Mouse (Mus musculus) testis, adult 2 months (tissue): ENCODE measurements at regions not wholly inside any gene's neighbourhood (a gene's known extent, or its start where the extent isn't known, plus 50 kb on each side); places are given as distances from the start of the nearest gene placed in this dataset.

ENCODE experiments used
- H3K27ac ChIP-seq: fragments of 200-500 bp; 2 replicates; pipeline ENCODE4 v1.5.1; 2012; ENCODE audit warnings: low read depth, low read length; ENCODE audit not compliant: control insufficient read depth, insufficient read depth
- H3K27me3 ChIP-seq: fragments of 200-500 bp; 2 replicates; pipeline ENCODE4 v1.6.1; 2012; ENCODE audit warnings: mild to moderate bottlenecking, low read length, moderate library complexity; ENCODE audit not compliant: control insufficient read depth, insufficient read depth
- H3K36me3 ChIP-seq: fragments of 200-500 bp; 2 replicates; pipeline ENCODE4 v1.6.1; 2012; ENCODE audit warnings: mild to moderate bottlenecking, low read length; ENCODE audit not compliant: control insufficient read depth, insufficient read depth
- H3K4me1 ChIP-seq: fragments of 200-500 bp; 2 replicates; pipeline ENCODE4 v1.6.1; 2012; ENCODE audit warnings: low read length; ENCODE audit not compliant: control insufficient read depth, insufficient read depth
- H3K4me3 ChIP-seq: fragments of 200-500 bp; 2 replicates; pipeline ENCODE4 v1.5.1; 2012; ENCODE audit warnings: low read depth, mild to moderate bottlenecking, low read length, moderate library complexity, mixed read lengths; ENCODE audit not compliant: control insufficient read depth
- CTCF ChIP-seq: fragments of 200-500 bp; IDR thresholded peaks from 2 replicates; pipeline ENCODE4 v1.5.1; 2012; ENCODE audit warnings: low read depth, mild to moderate bottlenecking, inconsistent platforms, low read length, moderate library complexity; ENCODE audit not compliant: control insufficient read depth, insufficient read depth, insufficient replicate concordance
- POLR2A ChIP-seq: fragments of 200-500 bp; IDR thresholded peaks from 2 replicates; pipeline ENCODE4 v1.6.1; 2012; ENCODE audit warnings: low read depth, mild to moderate bottlenecking, inconsistent platforms, low read length, moderate library complexity; ENCODE audit not compliant: control insufficient read depth

DNA sequence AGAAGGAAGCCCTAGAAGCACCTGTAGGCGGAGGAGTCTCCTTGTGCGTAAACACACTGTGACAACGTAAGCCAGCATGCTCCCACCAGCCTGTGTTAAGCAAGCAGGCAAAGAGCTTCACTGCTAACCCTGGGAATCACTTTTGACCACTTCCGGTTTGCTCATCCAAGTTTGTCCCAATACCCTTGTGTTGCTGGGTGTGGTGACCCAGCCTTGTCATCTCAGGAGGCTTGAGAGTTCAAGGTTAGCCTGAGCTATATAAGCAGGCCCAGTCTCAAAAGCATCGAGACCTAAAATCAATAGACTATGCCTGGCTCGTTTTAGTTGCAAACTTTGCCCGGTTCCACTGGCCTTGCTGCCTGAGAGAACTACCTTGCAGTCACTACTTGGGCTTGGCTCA, 175.2 kb upstream of the Sall1 start:
- Histone ChIP-seq H3K36me3 (no peaks in the 10 kb centered on the region), H3K27me3 (no peaks in the 10 kb centered on the region), H3K27ac (no peak overlapping the region), H3K4me1 (no peaks in the 10 kb centered on the region), H3K4me3 (no peak overlapping the region)
- TF ChIP-seq POLR2A (no peak), CTCF (no peak)

DNA sequence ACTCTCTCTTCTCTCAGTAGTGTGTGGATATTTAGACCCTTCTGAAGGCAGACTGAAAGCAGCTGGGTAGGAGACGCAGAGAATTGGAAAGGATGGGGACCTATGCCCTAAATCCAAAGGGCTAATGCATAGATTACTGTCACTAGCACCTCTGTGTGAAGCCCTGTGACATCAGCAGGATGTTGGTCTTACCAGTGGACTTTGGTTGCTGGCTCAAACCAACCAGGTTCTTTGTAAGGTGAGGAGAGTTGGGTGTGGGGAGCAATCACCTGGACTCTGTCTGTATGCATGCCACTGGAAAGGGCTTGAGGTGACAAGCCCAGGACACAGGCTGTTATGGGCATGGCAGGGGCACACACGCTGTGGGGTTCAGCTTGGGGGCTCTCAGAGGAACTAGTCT, 173.7 kb upstream of the Sall1 start:
- H3K36me3 ChIP-seq: no peaks in the 10 kb centered on the region
- no peaks in the 10 kb centered on the region for H3K27me3 ChIP-seq
- TF ChIP-seq CTCF: no peak
- no peak for TF ChIP-seq POLR2A
- no peak overlapping the region for H3K27ac ChIP-seq
- no peak overlapping the region for H3K4me3 ChIP-seq
- H3K4me1 ChIP-seq: no peaks in the 10 kb centered on the region

DNA sequence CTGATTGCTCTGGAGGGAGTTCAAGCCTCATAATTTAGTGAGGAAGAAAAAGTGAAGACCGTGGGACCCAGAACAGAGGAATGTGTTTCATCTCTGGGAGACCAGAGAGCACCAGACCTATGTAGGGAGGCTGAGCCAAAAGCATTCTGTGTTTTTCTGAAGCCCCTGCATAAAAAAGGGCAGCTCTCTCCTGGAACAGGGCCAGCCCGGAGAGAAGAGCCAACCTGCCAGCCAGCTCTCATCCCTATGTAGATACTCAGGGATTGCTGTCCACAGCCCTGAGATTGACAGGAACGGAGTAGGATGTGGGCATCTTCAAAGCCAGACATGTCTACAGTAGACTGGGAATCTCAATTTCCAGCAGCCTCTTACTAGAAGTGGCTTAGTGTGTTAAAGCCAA, 168.0 kb upstream of the Sall1 start:
- TF ChIP-seq POLR2A (no peak), CTCF (no peak)
- H3K27ac ChIP-seq: no peak overlapping the region
- H3K36me3 ChIP-seq: no peaks in the 10 kb centered on the region
- H3K4me3 ChIP-seq: no peak overlapping the region
- no peaks in the 10 kb centered on the region for H3K27me3 ChIP-seq
- no peaks in the 10 kb centered on the region for H3K4me1 ChIP-seq

DNA sequence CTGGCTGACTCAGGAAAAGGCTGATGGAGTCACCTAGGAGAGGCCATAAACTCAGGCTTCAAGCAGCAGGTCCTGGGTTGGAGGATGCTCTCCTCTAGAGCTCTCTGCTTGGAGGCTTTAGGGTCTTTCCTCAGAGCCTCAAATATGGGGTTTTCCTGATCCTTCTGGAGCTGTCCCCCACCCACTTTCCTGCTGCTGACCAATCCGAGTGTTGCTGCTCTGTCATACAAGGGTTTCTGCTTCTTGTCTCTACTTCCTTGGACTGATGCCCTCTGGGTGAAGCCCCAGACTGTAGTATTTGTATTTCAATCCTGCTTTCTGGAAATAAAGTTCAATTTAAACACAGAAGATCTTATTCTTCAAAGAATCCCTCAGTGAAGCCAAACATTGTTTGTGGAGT, 166.7 kb upstream of the Sall1 start:
- H3K4me1 ChIP-seq: no peaks in the 10 kb centered on the region
- no peaks in the 10 kb centered on the region for H3K27me3 ChIP-seq
- no peaks in the 10 kb centered on the region for H3K36me3 ChIP-seq
- TF ChIP-seq POLR2A (no peak), CTCF (no peak)
- no peak overlapping the region for H3K4me3 ChIP-seq
- no peak overlapping the region for H3K27ac ChIP-seq

- no peaks in the 10 kb centered on the region for H3K4me1 ChIP-seq
- H3K4me3 ChIP-seq: no peak overlapping the region
- TF ChIP-seq CTCF (no peak), POLR2A (no peak)
- H3K36me3 ChIP-seq: no peaks in the 10 kb centered on the region
- no peaks in the 10 kb centered on the region for H3K27me3 ChIP-seq
- no peak overlapping the region for H3K27ac ChIP-seq
Measured at GRCm38 (mm10) chr8:89207891-89208290, 163.9 kb upstream of the Sall1 start.

- no peak overlapping the region for H3K4me3 ChIP-seq
- H3K4me1 ChIP-seq: no peaks in the 10 kb centered on the region
- H3K36me3 ChIP-seq: no peaks in the 10 kb centered on the region
- H3K27me3 ChIP-seq: no peaks in the 10 kb centered on the region
- TF ChIP-seq CTCF (no peak), POLR2A (no peak)
- H3K27ac ChIP-seq: no peak overlapping the region
Measured at GRCm38 (mm10) chr8:89202484-89203096, 158.6 kb upstream of the Sall1 start.

DNA sequence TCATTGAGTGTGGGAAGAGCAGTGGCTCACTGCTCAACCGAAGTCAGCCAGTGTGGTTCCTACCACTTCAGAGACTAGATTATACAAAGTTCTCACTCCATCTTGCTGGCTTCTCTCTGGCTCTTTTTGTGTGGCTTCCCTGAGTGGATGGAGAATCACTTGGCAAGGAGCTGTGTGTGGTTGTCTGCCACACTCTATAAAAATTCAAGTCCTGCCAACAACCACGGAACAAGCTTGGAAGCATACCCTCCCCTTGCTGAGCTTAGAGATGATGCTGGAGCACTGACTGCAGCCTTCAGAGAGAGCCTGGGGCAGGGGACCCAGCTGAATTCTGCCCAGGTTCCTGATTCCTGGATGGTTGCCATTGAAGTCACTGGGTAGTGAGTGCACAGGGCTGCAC, 156.3 kb upstream of the Sall1 start:
- TF ChIP-seq POLR2A: no peak
- no peak for TF ChIP-seq CTCF
- H3K27ac ChIP-seq: no peak overlapping the region
- no peak overlapping the region for H3K4me3 ChIP-seq
- no peaks in the 10 kb centered on the region for H3K27me3 ChIP-seq
- no peaks in the 10 kb centered on the region for H3K4me1 ChIP-seq
- no peaks in the 10 kb centered on the region for H3K36me3 ChIP-seq

DNA sequence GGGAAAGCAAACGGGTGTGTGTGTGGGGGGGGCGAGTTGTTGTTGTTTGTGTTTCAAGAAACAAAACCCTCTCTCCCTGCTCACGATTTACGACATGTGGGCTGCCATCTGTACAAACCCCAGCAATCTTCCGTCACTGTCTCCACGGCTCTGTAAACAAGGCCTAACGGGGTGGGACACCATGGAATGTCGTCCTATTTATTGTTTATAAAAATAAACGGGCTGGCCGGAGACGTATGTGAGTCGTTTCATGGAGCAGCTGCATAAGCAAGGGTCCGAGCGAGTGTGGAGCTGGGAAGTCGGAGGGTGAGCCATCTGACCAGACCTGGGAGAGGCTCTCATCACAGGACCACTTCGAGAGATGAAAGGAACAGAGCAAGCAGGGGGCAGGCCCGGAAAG, 141.4 kb upstream of the Sall1 start:
- H3K27ac ChIP-seq: no peak overlapping the region

More for the DNA sequence above, 141.4 kb upstream of the Sall1 start:
- TF ChIP-seq POLR2A (no peak), CTCF (no peak)
- Histone ChIP-seq H3K36me3 (no peaks in the 10 kb centered on the region), H3K4me3 (no peak overlapping the region), H3K4me1 (peaks cover 3% of the 10 kb centered on the region; the same call in 1 of the 2 replicates), H3K27me3 (no peaks in the 10 kb centered on the region)
